ENCODE assay signal across 12 mouse cellular contexts in genomic region chr9:116223368-116223767, GRCm38 (mm10). TPM values are rescaled to one million over a fixed set of nuclear protein-coding genes. Genes with fewer than 3 reads are reported as not detected.
DNase-seq lines count a peak whose midpoint lies in the region; ATAC-seq lines count a peak whose summit lies in the region.
"Had no signal": no experiment of that assay in that cellular context is flagged by ENCODE, and none has a peak within 500 bp of the region (broad histone marks: within the 10 kb centered on the region; RNA-seq: fewer than 3 reads in every experiment).

No protein-coding gene starts in this region.

- no peak overlapping the region for H3K4me2 ChIP-seq in heart, embryonic 12.5 days
- H3K4me2 ChIP-seq: limb, embryonic 12.5 days had no signal

- peak; percentile 90 for DNase-seq in heart, adult 11 months
- DNase-seq in A20 (ENCODE audit: low read depth, low spot score), result peak; percentile 59
- peak; percentile 45 for DNase-seq in induced T-regulatory cell, adult 2 months (ENCODE audit: low read depth)
- DNase-seq in lung, postnatal 25 days (ENCODE audit: low spot score), result peak; percentile 88
- DNase-seq in retina, embryonic 14.5 days (ENCODE audit: low spot score), result no peak
- no peak for DNase-seq in ovary, postnatal 36 days (ENCODE audit: low spot score)
- DNase-seq: kidney, adult 8-10 months had no signal

- peaks cover 5% of the 10 kb centered on the region; the same call in 1 of the 2 replicates for H3K27me3 ChIP-seq in heart, embryonic 12.5 days (replicated peaks)
- H3K27me3 ChIP-seq: limb, embryonic 12.5 days had no signal

- H3K4me3 ChIP-seq in heart, embryonic 12.5 days, result no peak overlapping the region
- H3K4me3 ChIP-seq: limb, embryonic 12.5 days; megakaryocyte, embryonic 14.5 days; myocyte had no signal

- no peaks in the 10 kb centered on the region for H3K36me3 ChIP-seq in heart, embryonic 12.5 days
- H3K36me3 ChIP-seq: limb, embryonic 12.5 days had no signal

- 68% methylated on average over 6 of the region's 6 CpGs for WGBS in heart, embryonic 12.5 days

- ATAC-seq in heart, embryonic 12.5 days (ENCODE audit: insufficient number of reproducible peaks, low FRiP score), result no peak
- no peak for ATAC-seq in megakaryocyte progenitor cell, adult 5-6 weeks (replicated peaks; ENCODE audit: poor library complexity)

- peaks cover 20% of the 10 kb centered on the region for H3K4me1 ChIP-seq in heart, embryonic 12.5 days (replicated peaks)
- H3K4me1 ChIP-seq: megakaryocyte, embryonic 14.5 days had no signal

- no peak overlapping the region for H3K9ac ChIP-seq in heart, embryonic 12.5 days
- H3K9ac ChIP-seq: limb, embryonic 12.5 days had no signal

- no peaks in the 10 kb centered on the region for H3K9me3 ChIP-seq in heart, embryonic 12.5 days (replicated peaks)
- H3K9me3 ChIP-seq: limb, embryonic 12.5 days; megakaryocyte, embryonic 14.5 days had no signal

- no peak overlapping the region for H3K27ac ChIP-seq in heart, embryonic 12.5 days (ENCODE audit: poor library complexity, severe bottlenecking)
- H3K27ac ChIP-seq: limb, embryonic 12.5 days had no signal

RNA-seq across cellular contexts. Expression of gene Tgfbr2, which starts 48.2 kb away (rescaled TPM):
- polyA plus RNA-seq in heart, embryonic 12.5 days (2016; fragmentation: Nextera tagmentation; extraction: Ambion mirVana), result 22.0 and 22.3 TPM in 2 replicates
- total RNA-seq in megakaryocyte progenitor cell, adult 5-6 weeks (2015), result 8.2 and 8.3 TPM in 2 replicates
- 5.9 and 6.5 TPM in 2 replicates for total RNA-seq in megakaryocyte progenitor cell, adult 5-6 weeks (2017)

Comparison
In these comparisons a context has a peak if more than half of its experiments do, and no peak if none do; other contexts are left out.
1. DNase-seq: peak in heart, adult 11 months (single experiment), A20 (single experiment), induced T-regulatory cell, adult 2 months (single experiment) and lung, postnatal 25 days (single experiment); none in retina, embryonic 14.5 days (single experiment) and ovary, postnatal 36 days (single experiment).